Comparison of ENCODE assay signal across 14 mouse cellular contexts in genomic region chr9:96982940-96983339, GRCm38 (mm10). TPM values are rescaled to one million over a fixed set of nuclear protein-coding genes. Genes with fewer than 3 reads are reported as not detected.
DNase-seq lines count a peak whose midpoint lies in the region; ATAC-seq and TF ChIP-seq lines count a peak whose summit lies in the region.
"Had no signal": no experiment of that assay in that cellular context is flagged by ENCODE, and none has a peak within 500 bp of the region (broad histone marks: within the 10 kb centered on the region; RNA-seq: fewer than 3 reads in every experiment).

No protein-coding gene starts in this region.

- no peaks in the 10 kb centered on the region for H3K36me3 ChIP-seq in heart, embryonic 15.5 days
- no peaks in the 10 kb centered on the region for H3K36me3 ChIP-seq in kidney, embryonic 15.5 days
- H3K36me3 ChIP-seq in embryonic facial prominence, embryonic 10.5 days (replicated peaks): peaks cover 26% of the 10 kb centered on the region
- H3K36me3 ChIP-seq: embryonic facial prominence, embryonic 13.5 days; intestine, embryonic 15.5 days; limb, embryonic 15.5 days had no signal

- no peak for TF ChIP-seq CTCF in Patski (IDR thresholded peaks at IDR 0.05)

- in situ Hi-C loops in Patski (cut with MboI; ENCODE audit: low pct_unique_long_range_greater_than_20kb): no loop called here

- no peak overlapping the region for H3K4me2 ChIP-seq in heart, embryonic 15.5 days
- no peak overlapping the region for H3K4me2 ChIP-seq in kidney, embryonic 15.5 days
- H3K4me2 ChIP-seq: embryonic facial prominence, embryonic 13.5 days; intestine, embryonic 15.5 days; limb, embryonic 15.5 days had no signal

- DNase-seq in heart, adult 18-20 months: no peak
- DNase-seq in kidney, postnatal 14 days: no peak
- no peak for DNase-seq in Patski (ENCODE audit: low read depth, low spot score)
- DNase-seq in embryonic facial prominence, embryonic 10.5 days (ENCODE audit: low spot score): peak; percentile 51
- DNase-seq in adrenal gland, adult 18-20 months (ENCODE audit: low spot score in 2 of 2): no peak
- DNase-seq: adrenal gland, adult 8-10 months; cerebellum, adult 9-11 months; right cerebral cortex, postnatal 4 days had no signal

- H3K27ac ChIP-seq in heart, embryonic 15.5 days: peak overlapping the region; percentile 50
- peak overlapping the region; percentile 80 for H3K27ac ChIP-seq in kidney, embryonic 15.5 days
- peak overlapping the region; percentile 89 for H3K27ac ChIP-seq in embryonic facial prominence, embryonic 10.5 days (replicated peaks)
- H3K27ac ChIP-seq: embryonic facial prominence, embryonic 13.5 days; intestine, embryonic 15.5 days; limb, embryonic 15.5 days; macrophage had no signal

- CTCF ChIA-PET in Patski (lab: Charles Lee): no interaction called here

- POLR2A ChIA-PET in Patski (lab: Charles Lee): no interaction called here

- H3K4me1 ChIP-seq in heart, embryonic 15.5 days (replicated peaks): peaks cover 93% of the 10 kb centered on the region
- peaks cover 98% of the 10 kb centered on the region for H3K4me1 ChIP-seq in kidney, embryonic 15.5 days
- H3K4me1 ChIP-seq in embryonic facial prominence, embryonic 10.5 days: peaks cover 100% of the 10 kb centered on the region

- no peaks in the 10 kb centered on the region for H3K9me3 ChIP-seq in heart, embryonic 15.5 days (replicated peaks)
- no peaks in the 10 kb centered on the region for H3K9me3 ChIP-seq in kidney, embryonic 15.5 days (replicated peaks)
- H3K9me3 ChIP-seq in embryonic facial prominence, embryonic 10.5 days: no peaks in the 10 kb centered on the region
- H3K9me3 ChIP-seq: embryonic facial prominence, embryonic 13.5 days; intestine, embryonic 15.5 days; limb, embryonic 15.5 days had no signal

- no peak overlapping the region for H3K4me3 ChIP-seq in heart, embryonic 15.5 days
- H3K4me3 ChIP-seq in kidney, embryonic 15.5 days (replicated peaks): no peak overlapping the region
- peak overlapping the region; percentile 11; the same call in 1 of the 2 replicates for H3K4me3 ChIP-seq in embryonic facial prominence, embryonic 10.5 days
- H3K4me3 ChIP-seq: embryonic facial prominence, embryonic 13.5 days; intestine, embryonic 15.5 days; limb, embryonic 15.5 days had no signal

- H3K27me3 ChIP-seq in heart, embryonic 15.5 days: no peaks in the 10 kb centered on the region
- no peaks in the 10 kb centered on the region for H3K27me3 ChIP-seq in kidney, embryonic 15.5 days
- H3K27me3 ChIP-seq in Patski: no peaks in the 10 kb centered on the region
- H3K27me3 ChIP-seq in embryonic facial prominence, embryonic 10.5 days (replicated peaks; ENCODE audit: low read depth, poor library complexity, severe bottlenecking): no peaks in the 10 kb centered on the region
- H3K27me3 ChIP-seq: embryonic facial prominence, embryonic 13.5 days; intestine, embryonic 15.5 days; limb, embryonic 15.5 days had no signal

- ATAC-seq in heart, embryonic 15.5 days (replicated peaks; ENCODE audit: insufficient number of reproducible peaks, insufficient read depth, low FRiP score, low read depth): no peak
- ATAC-seq in kidney, embryonic 15.5 days (replicated peaks; ENCODE audit: low FRiP score): no peak
- ATAC-seq in Patski: peak; percentile 75
- ATAC-seq: intestine, embryonic 15.5 days had no signal

- no peak overlapping the region for H3K9ac ChIP-seq in heart, embryonic 15.5 days
- no peak overlapping the region for H3K9ac ChIP-seq in kidney, embryonic 15.5 days
- H3K9ac ChIP-seq: embryonic facial prominence, embryonic 13.5 days; intestine, embryonic 15.5 days; limb, embryonic 15.5 days had no signal

- WGBS in heart, embryonic 15.5 days: 31% methylated on average over 3 of the region's 3 CpGs
- 31% methylated on average over 3 of the region's 3 CpGs for WGBS in kidney, embryonic 15.5 days
- WGBS in embryonic facial prominence, embryonic 10.5 days: 32% methylated on average over 3 of the region's 3 CpGs

RNA-seq across cellular contexts. Expression of gene Spsb4, which starts 35.7 kb away (rescaled TPM):
- 48.1 and 49.3 TPM in 2 replicates for polyA plus RNA-seq in heart, embryonic 15.5 days (2015; fragmentation: Nextera tagmentation; extraction: Ambion mirVana)
- total RNA-seq in heart, adult 18-20 months (2021): 1 to 10 TPM; 2.1 to 3.9 TPM
- polyA plus RNA-seq in kidney, embryonic 15.5 days (2015; fragmentation: Nextera tagmentation; extraction: Ambion mirVana): 56.8 and 58.0 TPM in 2 replicates
- 19.0 TPM for polyA plus RNA-seq in Patski (2021)
- 102 and 123 TPM in 2 replicates for polyA plus RNA-seq in embryonic facial prominence, embryonic 10.5 days (2016; fragmentation: Nextera tagmentation; extraction: Ambion mirVana)
- 1 to 10 TPM in 1 of 2 experiments, under 1 TPM in 1; 0.45 to 1.1 TPM for total RNA-seq in adrenal gland, adult 18-20 months (2021)
